Mouse (Mus musculus) testis, adult 2 months (tissue): Measurements from ENCODE around the gene Lima1.

Experiments
- CTCF ChIP-seq: fragments of 200-500 bp; IDR thresholded peaks from 2 replicates; pipeline ENCODE4 v1.5.1; 2012; ENCODE audit warnings: low read depth, mild to moderate bottlenecking, inconsistent platforms, low read length, moderate library complexity; ENCODE audit not compliant: control insufficient read depth, insufficient read depth, insufficient replicate concordance
- POLR2A ChIP-seq: fragments of 200-500 bp; IDR thresholded peaks from 2 replicates; pipeline ENCODE4 v1.6.1; 2012; ENCODE audit warnings: low read depth, mild to moderate bottlenecking, inconsistent platforms, low read length, moderate library complexity; ENCODE audit not compliant: control insufficient read depth

- TF ChIP-seq CTCF, result no peak
- TF ChIP-seq POLR2A, result no peak
These were observed 28.6 kb downstream of the Lima1 start for GRCm38 (mm10) chr15:99846633-99847032.
